In genomic region chr9:123968290-123968912, GRCm38 (mm10) we compare ENCODE assay signal across 15 mouse cellular contexts. TPM values are rescaled to one million over a fixed set of nuclear protein-coding genes. Genes with fewer than 3 reads are reported as not detected.
DNase-seq lines count a peak whose midpoint lies in the region; ATAC-seq and TF ChIP-seq lines count a peak whose summit lies in the region.
"Had no signal": no experiment of that assay in that cellular context is flagged by ENCODE, and none has a peak within 500 bp of the region (broad histone marks: within the 10 kb centered on the region; RNA-seq: fewer than 3 reads in every experiment).

Gene Ccr1, minus strand, starts transcription at chr9:123968692.

- H3K4me3 ChIP-seq in kidney, adult 2 months (ENCODE audit: insufficient read depth, low read depth, low read length): no peak within 1 kb of the TSS
- no peak within 1 kb of the TSS for H3K4me3 ChIP-seq in kidney, embryonic 14.5 days (ENCODE audit: low read length)
- peak within 1 kb of the TSS in 2 of 3 experiments; percentile 15 to 29 for H3K4me3 ChIP-seq in CH12.LX (replicated peaks in 1 of 3; ENCODE audit: low read depth in 2 of 3, low read length in 2 of 3, poor library complexity in 1 of 3)
- H3K4me3 ChIP-seq: embryonic facial prominence, embryonic 12.5 days; hindbrain, embryonic 10.5 days had no signal

- TF ChIP-seq EP300 in CH12.LX (IDR thresholded peaks at IDR 0.05; ENCODE audit: low read length): no peak; the same call in none of the 2 replicates

- no peak for TF ChIP-seq CTCF in kidney, adult 2 months (conservative IDR thresholded peaks at IDR 0.05; ENCODE audit: insufficient read depth, insufficient read length, low read depth, low read length)
- TF ChIP-seq CTCF in CH12.LX (conservative IDR thresholded peaks at IDR 0.05 in 1 of 2, IDR thresholded peaks at IDR 0.05 in 1 of 2; ENCODE audit: low read depth in 2 of 2, low read length in 2 of 2): 0 out of 4 replicates have a peak, but pooled peaks of 1 of the 2 experiments have one; percentile 6

- no peaks in the 10 kb centered on the region for H3K27me3 ChIP-seq in kidney, adult 2 months (replicated peaks; ENCODE audit: control insufficient read depth, insufficient read depth, low read length)
- H3K27me3 ChIP-seq in kidney, embryonic 14.5 days (ENCODE audit: control insufficient read depth, insufficient read depth, low read length): no peaks in the 10 kb centered on the region
- no peaks in the 10 kb centered on the region for H3K27me3 ChIP-seq in CH12.LX (replicated peaks)
- H3K27me3 ChIP-seq: embryonic facial prominence, embryonic 12.5 days had no signal

- TF ChIP-seq POLR2A in kidney, adult 2 months (IDR thresholded peaks at IDR 0.05; ENCODE audit: low read depth, low read length): no peak
- TF ChIP-seq POLR2A in CH12.LX (IDR thresholded peaks at IDR 0.05; ENCODE audit: low read depth, low read length): no peak

- H3K9ac ChIP-seq in kidney, embryonic 14.5 days (ENCODE audit: low read depth, low read length): no peak within 1 kb of the TSS
- H3K9ac ChIP-seq in CH12.LX (ENCODE audit: insufficient read depth, low read depth): no peak within 1 kb of the TSS
- H3K9ac ChIP-seq: embryonic facial prominence, embryonic 12.5 days; forebrain, postnatal 0 days had no signal

- H3K4me2 ChIP-seq in kidney, embryonic 14.5 days (replicated peaks; ENCODE audit: low read depth, low read length): no peak within 1 kb of the TSS
- peak within 1 kb of the TSS; percentile 15; the same call in 1 of the 2 replicates for H3K4me2 ChIP-seq in CH12.LX (ENCODE audit: insufficient read depth, low read depth, poor library complexity, severe bottlenecking)
- H3K4me2 ChIP-seq: embryonic facial prominence, embryonic 12.5 days had no signal

- TF ChIP-seq RAD21 in CH12.LX (IDR thresholded peaks at IDR 0.05; ENCODE audit: low read depth, low read length): peak; percentile 2

- H3K27ac ChIP-seq in kidney, adult 2 months (ENCODE audit: insufficient read depth, low read depth, low read length): no peak within 1 kb of the TSS; the same call in 1 of the 2 replicates
- no peak within 1 kb of the TSS for H3K27ac ChIP-seq in kidney, embryonic 14.5 days (ENCODE audit: low read depth, low read length)
- no peak within 1 kb of the TSS for H3K27ac ChIP-seq in CH12.LX (ENCODE audit: insufficient read depth, low read depth)
- H3K27ac ChIP-seq: embryonic facial prominence, embryonic 12.5 days; hindbrain, embryonic 10.5 days had no signal

- peaks cover 2% of the 10 kb centered on the region; the same call in 1 of the 2 replicates for H3K4me1 ChIP-seq in kidney, adult 2 months (ENCODE audit: control insufficient read depth, insufficient read depth, low read length)
- no peaks in the 10 kb centered on the region for H3K4me1 ChIP-seq in kidney, embryonic 14.5 days (ENCODE audit: control insufficient read depth, insufficient read depth, low read length)
- peaks cover 3 to 17% of the 10 kb centered on the region in 2 experiments; a peak in 3 of 4 replicates for H3K4me1 ChIP-seq in CH12.LX (ENCODE audit: control insufficient read depth in 1 of 2, insufficient read depth in 2 of 2)
- H3K4me1 ChIP-seq: embryonic facial prominence, embryonic 12.5 days; hindbrain, embryonic 10.5 days had no signal

- ATAC-seq in kidney, embryonic 14.5 days (ENCODE audit: low FRiP score, low TSS enrichment): no peak
- ATAC-seq in megakaryocyte progenitor cell, adult 5-6 weeks (replicated peaks; ENCODE audit: poor library complexity): peak; percentile 75
- ATAC-seq: CD4-positive, CD25-positive, alpha-beta regulatory T cell, adult 4 months; forebrain, postnatal 0 days had no signal

- dilution Hi-C loops in CH12.LX (cut with MboI; ENCODE audit: extremely low pct_ligation_motif_present, extremely low pct_unique_long_range_greater_than_20kb, low sequenced_read_pairs): no loop called here

- H3K9me3 ChIP-seq in kidney, embryonic 14.5 days (ENCODE audit: control insufficient read depth, low read length): no peaks in the 10 kb centered on the region
- H3K9me3 ChIP-seq in CH12.LX (replicated peaks; ENCODE audit: low read length): no peaks in the 10 kb centered on the region
- H3K9me3 ChIP-seq: embryonic facial prominence, embryonic 12.5 days; hindbrain, embryonic 10.5 days had no signal

- DNase-seq in kidney, adult 2 months: peak; percentile 63
- peak; percentile 64 for DNase-seq in CH12.LX (ENCODE audit: extremely low read depth)
- peak; percentile 57 for DNase-seq in large intestine, adult 2 months (ENCODE audit: low read depth, low spot score)
- no peak for DNase-seq in urinary bladder, postnatal 36 days (ENCODE audit: low spot score in 2 of 2)
- DNase-seq in right cerebral cortex, adult 2 months (ENCODE audit: low spot score in 2 of 2): no peak
- DNase-seq in heart, adult 9 months (ENCODE audit: low spot score in 2 of 2): no peak
- DNase-seq: cerebellum, adult 8-10 months; forebrain, postnatal 0 days; left cerebral cortex, postnatal 4 days had no signal

- 76% methylated on average over 1 of the region's 1 CpGs for WGBS in kidney, adult 2 months
- 77% methylated on average over 1 of the region's 1 CpGs for WGBS in kidney, embryonic 14.5 days
- WGBS in large intestine, adult 2 months: 43% methylated on average over 1 of the region's 1 CpGs

- H3K79me2 ChIP-seq in CH12.LX (replicated peaks; ENCODE audit: control insufficient read depth, extremely low read depth, insufficient read depth, poor library complexity, severe bottlenecking): no peaks in the 10 kb centered on the region

- H3K36me3 ChIP-seq in kidney, adult 2 months (ENCODE audit: control insufficient read depth, insufficient read depth, low read length): no peaks in the 10 kb centered on the region
- H3K36me3 ChIP-seq in kidney, embryonic 14.5 days (ENCODE audit: control insufficient read depth, insufficient read depth, low read length): no peaks in the 10 kb centered on the region
- no peaks in the 10 kb centered on the region for H3K36me3 ChIP-seq in CH12.LX (replicated peaks in 1 of 2; ENCODE audit: control insufficient read depth in 1 of 2, insufficient read depth in 1 of 2, low read length in 1 of 2)
- H3K36me3 ChIP-seq: embryonic facial prominence, embryonic 12.5 days; hindbrain, embryonic 10.5 days had no signal

- in situ Hi-C loops in CH12.LX (cut with MboI; ENCODE audit: low pct_ligation_motif_present, low pct_unique_long_range_greater_than_20kb, low sequenced_read_pairs): no loop called here

TF ChIP-seq in CH12.LX, 34 proteins besides CTCF, POLR2A, EP300 and RAD21:
- TF ChIP-seq TCF12 (IDR thresholded peaks at IDR 0.05; ENCODE audit: low read depth, low read length): no peak
- TF ChIP-seq ELF1 (IDR thresholded peaks at IDR 0.05; ENCODE audit: low read depth, low read length): no peak
- no peak for TF ChIP-seq NELFE (IDR thresholded peaks at IDR 0.05; ENCODE audit: low read depth, low read length)
- TF ChIP-seq IRF4 (IDR thresholded peaks at IDR 0.05; ENCODE audit: low read depth, low read length): 0 out of 2 replicates have a peak, but pooled peaks have one; percentile 23
- no peak for TF ChIP-seq NRF1 (IDR thresholded peaks at IDR 0.05; ENCODE audit: low read depth, low read length)

RNA-seq across cellular contexts. Expression of gene Ccr1, which starts in this region (rescaled TPM):
- polyA plus RNA-seq in kidney, adult 2 months (2012; rRNA removed): 0.72 and 0.81 TPM in 2 replicates
- 1.8 and 2.9 TPM in 2 replicates for polyA plus RNA-seq in kidney, embryonic 14.5 days (2014; fragmentation: Nextera tagmentation; extraction: Ambion mirVana)
- total RNA-seq in CH12.LX (2012; rRNA removed) (1.6 TPM in 2 replicates), CH12.LX (2014; rRNA removed) (4.9 and 5.8 TPM in 2 replicates)
- 1.2 and 1.6 TPM in 2 replicates for polyA plus RNA-seq in CH12.LX (2012; ENCODE audit: insufficient read length, low read depth)
- 4.4 and 5.2 TPM in 2 replicates for polyA plus RNA-seq in large intestine, adult 2 months (2012; rRNA removed)
- 4.5 and 5.1 TPM in 2 replicates for total RNA-seq in megakaryocyte progenitor cell, adult 5-6 weeks (2015)
- total RNA-seq in megakaryocyte progenitor cell, adult 5-6 weeks (2017): 3.1 and 3.6 TPM in 2 replicates
- total RNA-seq: megakaryocyte-erythroid progenitor cell, adult 5-6 weeks had no signal

Comparison
In these comparisons a context has a peak if more than half of its experiments do, and no peak if none do; other contexts are left out.
1. Peak in DNase-seq in kidney, adult 2 months; RNA of the gene not detected or under 1 TPM.
2. DNase-seq: peak in CH12.LX (single experiment) and large intestine, adult 2 months (single experiment); none in urinary bladder, postnatal 36 days (0 of 2), right cerebral cortex, adult 2 months (0 of 2) and heart, adult 9 months (0 of 2).
3. H3K4me3 ChIP-seq: peak in CH12.LX (2 of 3); none in kidney, adult 2 months (single experiment) and kidney, embryonic 14.5 days (single experiment).